Comparison of ENCODE assay signal across 8 mouse cellular contexts in the genomic region with DNA sequence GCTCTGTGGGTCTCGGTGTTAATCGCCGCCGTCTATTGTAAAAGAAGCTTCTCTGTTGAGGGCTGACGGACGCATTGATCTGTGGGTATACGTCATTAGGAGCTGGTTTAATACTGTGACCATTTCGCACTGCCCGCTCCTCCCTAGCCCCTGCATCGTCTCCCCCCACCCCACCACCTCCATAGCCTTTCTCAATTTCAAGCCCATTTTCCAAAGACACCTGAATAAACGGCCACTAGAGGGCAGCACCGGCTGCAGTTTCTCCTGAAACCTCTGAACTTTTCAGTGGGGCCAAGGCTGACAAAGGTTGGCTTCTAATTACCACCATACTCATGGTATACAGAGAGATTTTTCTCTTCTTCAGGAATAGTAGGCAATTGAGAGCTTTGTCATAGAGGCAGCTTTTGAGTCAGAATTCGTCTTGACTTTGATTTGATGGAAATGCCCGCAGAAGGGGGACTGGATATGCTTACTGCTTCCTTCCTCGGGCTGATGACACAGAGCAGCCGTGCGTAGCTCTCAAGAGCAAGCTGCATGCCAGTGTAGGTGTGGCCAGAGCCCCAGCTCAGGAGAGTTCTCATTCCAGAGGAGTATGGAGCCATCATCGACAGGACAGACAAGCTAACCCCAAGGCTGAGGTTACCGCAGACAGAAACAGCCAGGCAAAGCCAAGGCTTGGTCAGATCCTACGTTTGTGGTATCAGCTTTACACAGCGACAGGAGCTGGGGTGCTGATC. TPM values are rescaled to one million over a fixed set of nuclear protein-coding genes. Genes with fewer than 3 reads are reported as not detected.
DNase-seq lines count a peak whose midpoint lies in the region; ATAC-seq and TF ChIP-seq lines count a peak whose summit lies in the region.

No protein-coding gene starts in this region.

- peak overlapping the region; percentile 47 for H3K4me2 ChIP-seq in forebrain, embryonic 11.5 days (ENCODE audit: low read depth, low read length, severe bottlenecking)
- peak overlapping the region; percentile 33 for H3K4me2 ChIP-seq in liver, embryonic 16.5 days (ENCODE audit: low read depth, low read length)
- peak overlapping the region; percentile 57 for H3K4me2 ChIP-seq in neural tube, embryonic 13.5 days

- intact Hi-C loops in heart, postnatal 10 days (cut with DNase I), result loop anchor here (1.0 to 2.0 kb wide), 2 partner anchors 187 to 233 kb away; no protein-coding TSS in a partner anchor

- TF ChIP-seq EP300 in ES-Bruce4 (IDR thresholded peaks at IDR 0.05; ENCODE audit: insufficient read depth, low read depth, low read length), result no peak

- peak; percentile 85 for ATAC-seq in forebrain, embryonic 11.5 days (replicated peaks; ENCODE audit: low FRiP score)
- no peak for ATAC-seq in liver, embryonic 16.5 days (ENCODE audit: low read depth)
- peak; percentile 95 for ATAC-seq in neural tube, embryonic 13.5 days (ENCODE audit: low read depth)

- no peak overlapping the region for H3K27ac ChIP-seq in ES-Bruce4 (ENCODE audit: insufficient read depth, low read length)
- H3K27ac ChIP-seq in forebrain, embryonic 11.5 days (ENCODE audit: low read depth, low read length), result no peak overlapping the region
- no peak overlapping the region for H3K27ac ChIP-seq in liver, embryonic 16.5 days (ENCODE audit: low read length)
- peak overlapping the region; percentile 83 for H3K27ac ChIP-seq in neural tube, embryonic 13.5 days (replicated peaks)

- WGBS in forebrain, embryonic 11.5 days, result 27% methylated on average over 21 of the region's 21 CpGs
- WGBS in liver, embryonic 16.5 days (ENCODE audit: insufficient replicate concordance), result 28% methylated on average over 21 of the region's 21 CpGs
- 28% methylated on average over 21 of the region's 21 CpGs for WGBS in neural tube, embryonic 13.5 days

- DNase-seq in c-Kit-positive CD71-positive TER-119-negative erythroid progenitor cells, embryonic 14.5 days (ENCODE audit: low read depth), result peak; percentile 48
- DNase-seq in forebrain, embryonic 11.5 days (ENCODE audit: low spot score), result peak; percentile 92
- peak; percentile 86 to 93 for DNase-seq in heart, postnatal 10 days
- DNase-seq in kidney, postnatal 4 days, result peak; percentile 93 to 94
- DNase-seq in testis, postnatal 14 days (ENCODE audit: low spot score), result peak; percentile 67

- peak; percentile 68 for TF ChIP-seq CTCF in ES-Bruce4 (IDR thresholded peaks at IDR 0.05; ENCODE audit: low read depth, low read length)

- no peaks in the 10 kb centered on the region for H3K4me1 ChIP-seq in ES-Bruce4 (ENCODE audit: control insufficient read depth, insufficient read depth, low read length)
- no peaks in the 10 kb centered on the region for H3K4me1 ChIP-seq in forebrain, embryonic 11.5 days (replicated peaks; ENCODE audit: control insufficient read depth, insufficient read depth, low read length)
- H3K4me1 ChIP-seq in liver, embryonic 16.5 days (ENCODE audit: control insufficient read depth, low read depth, low read length), result no peaks in the 10 kb centered on the region
- peaks cover 4% of the 10 kb centered on the region for H3K4me1 ChIP-seq in neural tube, embryonic 13.5 days (replicated peaks)

- peak overlapping the region; percentile 50 for H3K4me3 ChIP-seq in ES-Bruce4 (ENCODE audit: low read depth, low read length)
- H3K4me3 ChIP-seq in forebrain, embryonic 11.5 days (ENCODE audit: low read depth, low read length), result peak overlapping the region; percentile 30
- peak overlapping the region; percentile 29 for H3K4me3 ChIP-seq in liver, embryonic 16.5 days (ENCODE audit: low read depth, low read length)
- H3K4me3 ChIP-seq in neural tube, embryonic 13.5 days, result peak overlapping the region; percentile 37

- peak overlapping the region; percentile 6; the same call in 1 of the 2 replicates for H3K9ac ChIP-seq in ES-Bruce4 (ENCODE audit: low read depth, poor library complexity, severe bottlenecking)
- no peak overlapping the region; the same call in 1 of the 2 replicates for H3K9ac ChIP-seq in forebrain, embryonic 11.5 days (ENCODE audit: low read length)
- H3K9ac ChIP-seq in liver, embryonic 16.5 days (ENCODE audit: low read depth, low read length), result no peak overlapping the region
- peak overlapping the region; percentile 71 for H3K9ac ChIP-seq in neural tube, embryonic 13.5 days

- no peaks in the 10 kb centered on the region for H3K27me3 ChIP-seq in ES-Bruce4 (ENCODE audit: control insufficient read depth, insufficient read depth, low read length, poor library complexity, severe bottlenecking)
- no peaks in the 10 kb centered on the region for H3K27me3 ChIP-seq in forebrain, embryonic 11.5 days (ENCODE audit: control insufficient read depth, insufficient read depth, low read length)
- no peaks in the 10 kb centered on the region for H3K27me3 ChIP-seq in liver, embryonic 16.5 days (ENCODE audit: control insufficient read depth, insufficient read depth, low read depth, low read length)
- no peaks in the 10 kb centered on the region for H3K27me3 ChIP-seq in neural tube, embryonic 13.5 days

- H3K36me3 ChIP-seq in ES-Bruce4 (ENCODE audit: control insufficient read depth, insufficient read depth, low read length, poor library complexity, severe bottlenecking), result no peaks in the 10 kb centered on the region
- no peaks in the 10 kb centered on the region for H3K36me3 ChIP-seq in forebrain, embryonic 11.5 days (ENCODE audit: control insufficient read depth, insufficient read depth, low read length)
- H3K36me3 ChIP-seq in liver, embryonic 16.5 days (ENCODE audit: control insufficient read depth, insufficient read depth), result no peaks in the 10 kb centered on the region
- H3K36me3 ChIP-seq in neural tube, embryonic 13.5 days, result no peaks in the 10 kb centered on the region

- H3K9me3 ChIP-seq in ES-Bruce4 (replicated peaks; ENCODE audit: control insufficient read depth, insufficient read depth, low read length, poor library complexity, severe bottlenecking), result no peaks in the 10 kb centered on the region
- H3K9me3 ChIP-seq in forebrain, embryonic 11.5 days (ENCODE audit: control insufficient read depth, low read length), result no peaks in the 10 kb centered on the region
- H3K9me3 ChIP-seq in liver, embryonic 16.5 days (replicated peaks; ENCODE audit: control insufficient read depth, low read length), result no peaks in the 10 kb centered on the region
- no peaks in the 10 kb centered on the region for H3K9me3 ChIP-seq in neural tube, embryonic 13.5 days

- no peak for TF ChIP-seq POLR2A in ES-Bruce4 (IDR thresholded peaks at IDR 0.05; ENCODE audit: insufficient read depth, low read length)

RNA-seq across cellular contexts. Expression of a gene that starts 42.0 kb away (rescaled TPM):
- polyA plus RNA-seq in ES-Bruce4 (2011; ENCODE audit: insufficient read depth, insufficient read length, low read depth, missing spikeins), result 7.3 and 10.3 TPM in 2 replicates
- 1.9 and 3.2 TPM in 2 replicates for polyA plus RNA-seq in forebrain, embryonic 11.5 days (2014; fragmentation: Nextera tagmentation; extraction: Ambion mirVana)
- total RNA-seq in heart, postnatal 10 days (2021), result not detected
- polyA plus RNA-seq in liver, embryonic 16.5 days (2015; fragmentation: Nextera tagmentation; extraction: Ambion mirVana), result not detected in 2 replicates
- polyA plus RNA-seq in neural tube, embryonic 13.5 days (2015; fragmentation: Nextera tagmentation; extraction: Ambion mirVana), result 0.10 and 0.11 TPM in 2 replicates

Comparison
In these comparisons a context has a peak if more than half of its experiments do, and no peak if none do; other contexts are left out.
1. H3K9ac ChIP-seq: peak in ES-Bruce4 (single experiment) and neural tube, embryonic 13.5 days (single experiment); none in forebrain, embryonic 11.5 days (single experiment) and liver, embryonic 16.5 days (single experiment).
2. Peak in every context shown above with its lines, with median percentiles within 50 percentile points of each other: H3K4me3 ChIP-seq, DNase-seq and H3K4me2 ChIP-seq.